Mouse (Mus musculus) C2C12 (cell line): ENCODE data around the gene Pole2.

ENCODE experiments used
- CEBPB ChIP-seq: IDR thresholded peaks from one replicate; pipeline ENCODE4 v1.6.1; 2011; ENCODE audit warnings: low read depth, mild to moderate bottlenecking, control low read depth, moderate library complexity
- CTCF ChIP-seq: IDR thresholded peaks from one replicate; pipeline ENCODE4 v1.5.1; 2011; ENCODE audit not compliant: control insufficient read depth, insufficient read depth, insufficient read length

- TF ChIP-seq CEBPB (no peak), CTCF (no peak)
These were observed 60.1 kb downstream of the Pole2 start for GRCm38 (mm10) chr12:69167656-69168460.
